ENCODE assay signal across 9 mouse cellular contexts in genomic region chr5:140387816-140388510, GRCm38 (mm10). TPM values are rescaled to one million over a fixed set of nuclear protein-coding genes. Genes with fewer than 3 reads are reported as not detected.
DNase-seq lines count a peak whose midpoint lies in the region; ATAC-seq lines count a peak whose summit lies in the region.
"Had no signal": no experiment of that assay in that cellular context is flagged by ENCODE, and none has a peak within 500 bp of the region (broad histone marks: within the 10 kb centered on the region; RNA-seq: fewer than 3 reads in every experiment).

No protein-coding gene starts in this region.

- H3K27ac ChIP-seq in forebrain, embryonic 15.5 days (replicated peaks) = no peak overlapping the region
- no peak overlapping the region for H3K27ac ChIP-seq in liver, embryonic 11.5 days (ENCODE audit: low read depth, low read length)

- H3K36me3 ChIP-seq in forebrain, embryonic 15.5 days = no peaks in the 10 kb centered on the region
- H3K36me3 ChIP-seq in liver, embryonic 11.5 days (ENCODE audit: control insufficient read depth, insufficient read depth, low read length) = no peaks in the 10 kb centered on the region

- H3K4me2 ChIP-seq in forebrain, embryonic 15.5 days (replicated peaks) = peak overlapping the region; percentile 96
- H3K4me2 ChIP-seq in liver, embryonic 11.5 days = peak overlapping the region; percentile 72

- peak overlapping the region; percentile 68 for H3K9ac ChIP-seq in forebrain, embryonic 15.5 days (replicated peaks)
- peak overlapping the region; percentile 62 for H3K9ac ChIP-seq in liver, embryonic 11.5 days (ENCODE audit: low read depth, low read length)

- WGBS in forebrain, embryonic 15.5 days = 79% methylated on average over 12 of the region's 12 CpGs
- 63% methylated on average over 12 of the region's 12 CpGs for WGBS in liver, embryonic 11.5 days

- H3K9me3 ChIP-seq in forebrain, embryonic 15.5 days = no peaks in the 10 kb centered on the region
- H3K9me3 ChIP-seq in liver, embryonic 11.5 days (ENCODE audit: control insufficient read depth, low read length) = no peaks in the 10 kb centered on the region

- H3K4me1 ChIP-seq in forebrain, embryonic 15.5 days = peaks cover 21% of the 10 kb centered on the region
- peaks cover 23% of the 10 kb centered on the region for H3K4me1 ChIP-seq in liver, embryonic 11.5 days (replicated peaks; ENCODE audit: control insufficient read depth, insufficient read depth, low read length)

- no peak for ATAC-seq in forebrain, embryonic 15.5 days (replicated peaks)
- ATAC-seq in liver, embryonic 11.5 days (replicated peaks; ENCODE audit: low FRiP score) = no peak

- DNase-seq in 3134 (ENCODE audit: extremely low read depth, insufficient read length, low spot score) (peak; percentile 41), 416B (ENCODE audit: low read depth) (peak; percentile 57)
- DNase-seq in liver, embryonic 11.5 days (ENCODE audit: low spot score) = no peak
- no peak for DNase-seq in yolk sac, embryonic 10.5 days (ENCODE audit: low spot score)
- DNase-seq in frontal cortex, adult 2 months (ENCODE audit: extremely low spot score in 1 of 2, low spot score in 1 of 2) = no peak
- no peak for DNase-seq in urinary bladder, adult 2 months (ENCODE audit: low spot score)
- DNase-seq in thymus, postnatal 14 days = no peak
- DNase-seq: cerebellum, adult 11-12 months had no signal

- H3K4me3 ChIP-seq in forebrain, embryonic 15.5 days = peak overlapping the region; percentile 76
- peak overlapping the region; percentile 80 for H3K4me3 ChIP-seq in liver, embryonic 11.5 days (ENCODE audit: low read depth, low read length)

- no peaks in the 10 kb centered on the region for H3K27me3 ChIP-seq in forebrain, embryonic 15.5 days
- no peaks in the 10 kb centered on the region for H3K27me3 ChIP-seq in liver, embryonic 11.5 days (replicated peaks; ENCODE audit: control insufficient read depth, insufficient read depth, low read length)

RNA-seq across cellular contexts. Expression of gene Snx8, which starts 1.1 kb away (rescaled TPM):
- 17.9 and 18.8 TPM in 2 replicates for polyA plus RNA-seq in forebrain, embryonic 15.5 days (2015; fragmentation: Nextera tagmentation; extraction: Ambion mirVana)
- polyA plus RNA-seq in liver, embryonic 11.5 days (2014; fragmentation: Nextera tagmentation; extraction: Ambion mirVana) = 10.6 and 10.7 TPM in 2 replicates
- 10.3 and 11.1 TPM in 2 replicates for polyA plus RNA-seq in frontal cortex, adult 2 months (2012; rRNA removed)
- 18.6 and 19.4 TPM in 2 replicates for polyA plus RNA-seq in urinary bladder, adult 2 months (2012; rRNA removed)

RNA-seq across cellular contexts. Expression of gene Eif3b, which starts 31.2 kb away (rescaled TPM):
- polyA plus RNA-seq in forebrain, embryonic 15.5 days (2015; fragmentation: Nextera tagmentation; extraction: Ambion mirVana) = 96.7 and 102 TPM in 2 replicates
- polyA plus RNA-seq in liver, embryonic 11.5 days (2014; fragmentation: Nextera tagmentation; extraction: Ambion mirVana) = 210 and 213 TPM in 2 replicates
- 75.0 and 75.3 TPM in 2 replicates for polyA plus RNA-seq in frontal cortex, adult 2 months (2012; rRNA removed)
- 98.8 and 135 TPM in 2 replicates for polyA plus RNA-seq in urinary bladder, adult 2 months (2012; rRNA removed)

RNA-seq across cellular contexts. Expression of gene Mrm2, which starts 56.3 kb away (rescaled TPM):
- polyA plus RNA-seq in forebrain, embryonic 15.5 days (2015; fragmentation: Nextera tagmentation; extraction: Ambion mirVana) = 21.3 and 22.1 TPM in 2 replicates
- polyA plus RNA-seq in liver, embryonic 11.5 days (2014; fragmentation: Nextera tagmentation; extraction: Ambion mirVana) = 20.2 and 21.7 TPM in 2 replicates
- 12.3 and 13.7 TPM in 2 replicates for polyA plus RNA-seq in frontal cortex, adult 2 months (2012; rRNA removed)
- polyA plus RNA-seq in urinary bladder, adult 2 months (2012; rRNA removed) = 11.8 and 12.0 TPM in 2 replicates

RNA-seq across cellular contexts. Expression of gene Gm4869, which starts 57.5 kb away (rescaled TPM):
- not detected in 2 replicates for polyA plus RNA-seq in forebrain, embryonic 15.5 days (2015; fragmentation: Nextera tagmentation; extraction: Ambion mirVana)
- not detected in 2 replicates for polyA plus RNA-seq in liver, embryonic 11.5 days (2014; fragmentation: Nextera tagmentation; extraction: Ambion mirVana)
- 0.06 and 0.15 TPM in 2 replicates for polyA plus RNA-seq in frontal cortex, adult 2 months (2012; rRNA removed)
- 0.96 and 1.0 TPM in 2 replicates for polyA plus RNA-seq in urinary bladder, adult 2 months (2012; rRNA removed)

Comparison
In these comparisons a context has a peak if more than half of its experiments do, and no peak if none do; other contexts are left out.
1. DNase-seq: peak in 3134 (single experiment) and 416B (single experiment); none in liver, embryonic 11.5 days (single experiment), yolk sac, embryonic 10.5 days (single experiment), frontal cortex, adult 2 months (0 of 2), urinary bladder, adult 2 months (single experiment) and thymus, postnatal 14 days (single experiment).